Mouse (Mus musculus): ENCODE results near the gene Arhgap21.

DNA sequence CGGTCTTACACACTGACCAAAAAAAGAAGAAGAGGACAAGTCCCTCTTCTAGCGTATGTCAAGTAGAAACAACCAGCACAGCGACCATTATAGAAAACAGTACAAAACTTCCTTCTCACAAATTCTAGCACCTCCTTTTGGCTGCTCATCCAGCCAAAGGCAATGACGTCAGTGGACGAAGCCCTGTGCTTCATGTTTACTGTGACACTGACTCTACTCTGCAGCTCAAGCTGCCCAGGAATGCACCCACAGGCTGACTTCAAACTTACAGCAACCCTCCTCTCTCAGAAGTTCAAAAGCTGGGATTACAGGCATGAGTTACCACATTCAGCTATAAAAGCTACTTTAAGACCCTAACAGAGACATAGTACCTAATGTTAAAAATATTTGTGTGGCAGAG, 72.2 kb downstream of the Arhgap21 start:
- TF ChIP-seq CTCF (IDR thresholded peaks at IDR 0.05; ENCODE audit: low read depth) (no peak), EP300 (IDR thresholded peaks at IDR 0.05; ENCODE audit: low read depth) (no peak)

Measured in liver, postnatal 0 days (tissue).